Mouse (Mus musculus) erythroblast, embryonic 14.5 days (primary cell): ENCODE results near the gene Bcl2. TPM values are rescaled to one million over a fixed set of nuclear protein-coding genes. Genes with fewer than 3 reads are reported as not detected.

Source experiments
- H3K27me3 ChIP-seq: 2 replicates; pipeline ENCODE4 v1.6.1; 2012; ENCODE audit warnings: inconsistent platforms; ENCODE audit not compliant: control insufficient read depth
- H3K36me3 ChIP-seq: 2 replicates; pipeline ENCODE4 v1.6.1; 2012; ENCODE audit warnings: mild to moderate bottlenecking, inconsistent platforms; ENCODE audit not compliant: control insufficient read depth
- H3K4me1 ChIP-seq: 2 replicates; pipeline ENCODE4 v1.6.1; 2012; ENCODE audit warnings: inconsistent platforms; ENCODE audit not compliant: control insufficient read depth
- H3K4me3 ChIP-seq: replicated peaks from 2 replicates; pipeline ENCODE3; 2012; ENCODE audit warnings: moderate library complexity, mild to moderate bottlenecking, inconsistent platforms
- H3K9me3 ChIP-seq: 2 replicates; pipeline ENCODE4 v1.6.1; 2012; ENCODE audit warnings: low read length, inconsistent platforms, mixed read lengths; ENCODE audit not compliant: control insufficient read depth
- GATA1 ChIP-seq: IDR thresholded peaks from 2 replicates; pipeline ENCODE4 v1.6.1; 2012; ENCODE audit warnings: low read length, inconsistent platforms, mixed read lengths
- TAL1 ChIP-seq: IDR thresholded peaks from 3 replicates; pipeline ENCODE4 v1.6.1; 2012; ENCODE audit warnings: low read length, inconsistent platforms, mixed read lengths
- polyA plus RNA-seq: library from polyadenylated mRNA; stranded (reverse); fragments of >175 nt; gene quantifications from 2 replicates; pipeline ENCODE4 v1.2.3, GENCODE M21; 2012

Gene Bcl2
- polyA plus RNA-seq, 1 experiment = not detected

DNA sequence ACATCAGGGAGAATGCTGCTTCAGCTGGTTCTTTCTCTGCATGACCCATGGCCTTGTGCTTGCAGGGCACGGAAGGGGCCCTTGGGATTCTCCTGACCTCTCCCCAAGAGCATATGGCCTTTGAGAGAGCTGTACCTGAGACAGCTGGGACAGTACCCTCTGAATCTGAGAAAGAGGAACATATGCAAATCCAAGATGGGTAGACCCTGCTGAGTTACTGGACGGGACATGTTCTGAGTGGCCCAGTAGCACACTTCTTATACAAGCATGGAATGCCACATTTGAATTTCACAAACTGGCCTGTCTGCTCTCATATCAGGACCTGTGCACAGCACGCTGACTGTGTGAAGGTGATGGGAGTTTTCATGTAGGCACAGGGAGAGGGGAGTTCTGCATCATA is 31.2 kb downstream of the Bcl2 start:
- Histone ChIP-seq H3K36me3 (no peaks in the 10 kb centered on the region), H3K27me3 (no peaks in the 10 kb centered on the region), H3K4me3 (no peak overlapping the region), H3K4me1 (no peaks in the 10 kb centered on the region; the same call in none of the 2 replicates), H3K9me3 (no peaks in the 10 kb centered on the region)
- TF ChIP-seq GATA1 = no peak
- TF ChIP-seq TAL1 = no peak

DNA sequence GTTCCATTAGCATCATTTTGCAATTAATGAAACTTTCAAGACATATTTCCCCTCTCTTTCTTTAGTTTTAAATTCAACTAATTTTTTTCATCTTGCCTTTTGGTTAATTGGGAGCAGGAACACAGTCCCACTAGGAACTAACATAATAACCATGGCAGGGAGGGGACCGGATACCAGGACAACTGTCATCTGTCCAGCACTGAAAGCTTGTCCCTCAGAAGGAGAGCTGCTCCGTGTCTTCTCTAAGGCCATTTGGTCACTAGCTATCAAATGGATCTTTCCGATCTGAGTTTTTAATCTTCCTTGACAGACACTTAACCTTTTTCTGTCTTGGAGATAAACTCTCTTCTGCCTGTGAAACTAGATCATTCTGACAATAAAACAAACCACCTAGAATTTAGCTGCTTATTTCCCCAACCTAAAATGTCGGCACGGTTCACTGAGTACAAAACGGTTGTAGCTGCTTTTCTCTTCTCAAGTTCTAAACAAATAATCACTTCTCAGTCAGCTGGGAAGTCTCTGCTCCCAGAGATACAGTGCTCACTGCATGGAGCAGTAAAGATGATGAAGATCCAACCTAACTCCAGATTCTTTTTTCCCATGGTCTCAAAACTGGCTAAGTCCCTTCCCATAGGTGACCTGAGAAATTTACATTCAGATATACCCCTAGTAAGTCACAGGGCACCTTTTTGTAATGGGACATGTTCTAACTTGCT is 34.1 kb downstream of the Bcl2 start:
- H3K4me3 ChIP-seq = no peak overlapping the region
- H3K4me1 ChIP-seq = no peaks in the 10 kb centered on the region
- H3K27me3 ChIP-seq = no peaks in the 10 kb centered on the region
- TF ChIP-seq GATA1 (no peak), TAL1 (no peak)
- no peaks in the 10 kb centered on the region for H3K36me3 ChIP-seq
- no peaks in the 10 kb centered on the region for H3K9me3 ChIP-seq

DNA sequence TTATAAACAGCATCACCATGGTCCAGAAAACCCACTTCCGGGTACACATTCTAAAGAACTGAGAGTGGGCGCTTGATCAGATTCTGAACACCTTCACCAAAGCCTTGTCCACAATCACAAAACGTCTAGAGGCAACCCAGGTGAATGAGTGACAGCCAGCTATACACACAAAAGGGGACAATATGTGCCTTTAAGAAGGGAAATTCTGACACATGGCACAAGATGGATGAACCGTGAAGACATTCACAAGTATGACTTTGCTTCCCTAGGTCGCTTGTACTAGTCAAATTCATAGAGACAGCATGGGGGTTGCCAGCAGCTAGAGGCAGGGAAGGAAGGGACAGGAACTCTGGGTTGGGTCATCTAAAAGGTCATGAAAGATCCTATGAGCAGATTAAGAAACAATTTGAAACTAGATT is 36.0 kb downstream of the Bcl2 start:
- Histone ChIP-seq H3K27me3 (no peaks in the 10 kb centered on the region), H3K4me3 (no peak overlapping the region), H3K4me1 (no peaks in the 10 kb centered on the region), H3K9me3 (no peaks in the 10 kb centered on the region), H3K36me3 (no peaks in the 10 kb centered on the region)
- TF ChIP-seq TAL1 (no peak), GATA1 (no peak)

DNA sequence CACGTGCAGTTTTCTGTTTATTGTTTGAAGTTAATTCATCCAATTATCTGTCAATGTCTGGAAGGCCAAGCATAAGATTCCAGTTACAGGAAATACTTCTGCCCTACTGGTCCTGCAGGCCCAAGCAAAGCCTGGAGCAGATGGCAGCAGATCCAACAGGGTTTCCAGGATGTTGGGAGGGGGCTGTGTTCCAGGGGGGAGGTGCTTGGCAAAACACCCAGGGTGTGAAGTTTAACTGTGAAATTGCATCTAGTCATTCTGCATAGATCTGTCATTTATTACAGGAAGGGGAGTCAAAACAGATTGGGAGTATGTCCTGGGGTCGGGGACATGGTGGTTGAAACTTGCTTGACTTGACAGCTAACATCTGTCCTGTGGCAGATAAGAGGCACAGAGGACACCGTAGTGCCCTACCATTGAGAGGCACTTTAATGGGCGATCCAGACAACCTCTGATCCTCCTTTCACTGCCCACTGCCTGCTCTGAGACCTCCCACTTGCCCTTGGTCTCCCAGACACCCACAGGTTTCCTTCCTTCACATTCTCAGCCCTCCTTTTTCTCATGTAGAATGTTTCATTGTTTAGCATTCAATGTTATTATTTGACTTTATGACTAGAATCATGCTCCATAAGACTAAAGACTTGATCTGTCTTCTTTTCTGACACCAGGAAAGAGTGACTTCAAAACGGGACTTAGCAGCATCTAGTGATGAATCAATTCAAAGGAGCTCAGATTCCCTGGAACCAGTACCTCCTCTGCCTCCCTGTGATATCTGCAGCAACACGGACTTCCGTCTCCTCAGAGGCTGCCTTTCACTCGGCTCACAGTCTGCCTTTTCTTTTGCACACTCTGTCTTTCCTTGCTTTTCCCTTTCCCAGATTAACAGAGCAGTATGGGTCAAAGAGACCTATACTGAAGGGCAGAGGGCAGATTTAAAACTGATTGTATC is 47.7 kb downstream of the Bcl2 start:
- Histone ChIP-seq H3K4me1 (no peaks in the 10 kb centered on the region), H3K27me3 (no peaks in the 10 kb centered on the region), H3K36me3 (no peaks in the 10 kb centered on the region), H3K9me3 (no peaks in the 10 kb centered on the region), H3K4me3 (no peak overlapping the region)
- TF ChIP-seq GATA1 = no peak
- no peak for TF ChIP-seq TAL1

DNA sequence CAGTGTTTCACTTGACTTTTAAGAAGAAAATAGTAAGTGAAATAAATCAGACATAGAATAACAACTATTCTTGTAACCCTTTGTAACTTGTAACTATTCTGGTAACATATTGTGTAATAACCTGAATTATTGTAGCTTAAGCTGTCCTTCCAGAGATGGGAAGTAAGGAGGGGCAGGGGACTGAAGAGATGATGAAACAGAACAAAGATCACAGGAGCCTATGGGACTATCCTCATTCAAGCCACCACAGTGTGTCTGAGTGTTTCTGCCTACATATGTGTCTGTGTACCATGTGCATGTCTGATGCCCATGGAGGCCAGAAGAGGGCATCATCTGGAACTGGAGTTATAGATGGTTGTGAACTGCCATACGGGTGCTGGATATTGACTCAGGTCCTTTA is 49.1 kb downstream of the Bcl2 start:
- Histone ChIP-seq H3K36me3 (no peaks in the 10 kb centered on the region), H3K27me3 (no peaks in the 10 kb centered on the region), H3K4me1 (no peaks in the 10 kb centered on the region), H3K4me3 (no peak overlapping the region), H3K9me3 (no peaks in the 10 kb centered on the region)
- no peak for TF ChIP-seq TAL1

DNA sequence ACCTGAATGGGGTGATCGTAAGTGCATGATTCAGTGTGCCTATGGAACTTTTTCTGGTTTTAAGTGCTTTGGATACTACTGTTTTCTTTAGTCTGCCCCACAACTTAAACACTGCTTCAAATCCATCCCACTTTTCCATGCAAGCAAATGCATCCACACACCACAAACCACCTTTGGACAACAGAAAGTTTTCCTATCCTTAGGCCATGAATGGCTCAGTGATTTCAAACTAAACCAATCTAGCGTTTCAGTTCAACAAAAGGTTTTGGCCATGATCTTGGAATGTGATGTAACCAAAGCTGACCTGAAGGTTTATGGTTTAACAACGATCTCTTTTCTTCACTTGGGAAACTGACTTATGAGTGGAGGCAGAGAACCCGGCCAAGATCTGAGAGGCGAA is 51.6 kb downstream of the Bcl2 start:
- no peaks in the 10 kb centered on the region for H3K27me3 ChIP-seq
- no peaks in the 10 kb centered on the region for H3K36me3 ChIP-seq
- no peak overlapping the region for H3K4me3 ChIP-seq
- no peaks in the 10 kb centered on the region for H3K9me3 ChIP-seq
- peaks cover 5% of the 10 kb centered on the region for H3K4me1 ChIP-seq
- TF ChIP-seq TAL1 (no peak), GATA1 (no peak)

DNA sequence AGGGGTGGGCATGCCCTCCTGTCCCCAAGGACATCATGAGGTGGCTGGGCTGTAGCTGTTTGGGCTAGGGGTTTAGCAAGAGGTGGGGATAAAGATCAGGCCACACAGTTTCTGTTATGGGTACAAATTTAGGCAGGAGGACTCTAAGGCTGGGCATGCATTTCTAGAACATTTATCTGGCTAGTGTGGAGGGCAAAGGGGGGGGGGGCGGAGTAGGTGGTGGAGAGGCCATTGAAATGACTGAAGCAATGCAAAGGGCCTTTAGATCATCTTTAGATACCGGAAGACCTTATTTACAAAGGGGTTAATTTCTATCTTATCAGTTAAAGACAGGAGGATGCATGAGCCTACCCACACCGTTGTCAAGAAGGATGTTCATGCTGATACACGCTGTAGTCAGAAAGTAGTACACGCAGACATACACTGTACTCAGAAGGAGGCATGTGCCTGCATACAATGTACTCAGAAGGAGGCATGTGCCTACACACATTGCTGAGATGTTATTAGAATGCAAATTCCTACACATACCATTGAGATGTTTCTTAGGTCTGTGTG is 55.7 kb downstream of the Bcl2 start:
- H3K4me1 ChIP-seq = peaks cover 5% of the 10 kb centered on the region
- no peaks in the 10 kb centered on the region for H3K36me3 ChIP-seq
- no peak overlapping the region for H3K4me3 ChIP-seq
- TF ChIP-seq GATA1 (no peak), TAL1 (no peak)
- H3K27me3 ChIP-seq = no peaks in the 10 kb centered on the region
- no peaks in the 10 kb centered on the region for H3K9me3 ChIP-seq

DNA sequence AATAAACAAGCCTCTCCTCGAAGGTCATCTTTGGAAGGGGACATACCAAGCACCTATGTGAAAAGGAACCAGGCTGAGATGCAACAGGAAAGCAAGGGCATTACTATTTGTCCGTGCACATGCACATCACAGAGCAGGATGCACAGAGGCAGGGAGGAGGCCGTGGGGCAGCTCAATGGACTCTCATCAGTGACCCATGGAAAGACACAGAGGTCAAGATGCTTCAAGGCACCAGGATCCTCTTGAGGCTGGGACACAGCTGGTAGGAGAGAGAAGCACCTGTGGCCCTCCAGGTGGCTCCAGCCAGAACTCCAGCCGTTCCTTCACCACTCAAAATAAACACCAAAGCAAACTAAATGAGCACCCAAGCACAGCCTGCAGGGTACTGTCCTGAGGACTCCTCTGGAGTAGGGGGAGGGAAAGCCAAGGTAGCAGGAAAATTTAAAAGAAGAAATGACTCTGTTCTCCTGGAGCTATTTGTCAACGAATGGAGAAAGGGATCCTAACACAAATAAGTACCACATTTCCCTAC is 57.8 kb downstream of the Bcl2 start:
- no peaks in the 10 kb centered on the region for H3K27me3 ChIP-seq
- no peaks in the 10 kb centered on the region for H3K9me3 ChIP-seq
- no peak for TF ChIP-seq GATA1
- no peak for TF ChIP-seq TAL1
- no peak overlapping the region for H3K4me3 ChIP-seq
- H3K4me1 ChIP-seq = peaks cover 5% of the 10 kb centered on the region
- no peaks in the 10 kb centered on the region for H3K36me3 ChIP-seq

DNA sequence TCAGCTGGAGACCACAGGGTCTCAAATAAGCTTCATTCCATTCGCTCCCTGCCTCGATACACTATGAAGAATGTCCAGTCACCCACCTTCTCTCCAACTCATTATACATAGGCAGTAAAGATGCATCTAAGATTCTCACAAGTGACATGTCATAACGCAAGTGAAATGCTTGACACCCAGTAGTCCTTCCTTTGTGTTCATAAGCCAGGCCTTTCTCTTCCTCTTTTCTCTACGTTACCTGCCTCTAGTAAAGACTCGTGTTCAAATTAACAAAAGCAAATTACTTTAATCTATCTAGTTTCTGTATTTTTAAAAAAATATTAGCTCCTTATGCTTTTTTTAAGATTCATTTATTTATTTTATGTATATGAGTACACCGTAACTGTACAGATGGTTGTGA is 59.8 kb downstream of the Bcl2 start:
- peaks cover 5% of the 10 kb centered on the region for H3K4me1 ChIP-seq
- no peaks in the 10 kb centered on the region for H3K36me3 ChIP-seq
- TF ChIP-seq GATA1 = no peak
- TF ChIP-seq TAL1 = no peak
- H3K4me3 ChIP-seq = no peak overlapping the region
- no peaks in the 10 kb centered on the region for H3K27me3 ChIP-seq
- no peaks in the 10 kb centered on the region for H3K9me3 ChIP-seq
